ENCODE assay signal across 26 mouse cellular contexts in genomic region chr7:19100290-19100689, GRCm38 (mm10). TPM values are rescaled to one million over a fixed set of nuclear protein-coding genes. Genes with fewer than 3 reads are reported as not detected.
"Had no signal": no experiment of that assay in that cellular context is flagged by ENCODE, and none has a peak within 500 bp of the region (broad histone marks: within the 10 kb centered on the region; RNA-seq: fewer than 3 reads in every experiment).

No protein-coding gene starts in this region.

- H3K9ac ChIP-seq: heart, embryonic 13.5 days; heart, embryonic 15.5 days; hindbrain, embryonic 12.5 days; hindbrain, embryonic 14.5 days; intestine, embryonic 15.5 days; limb, embryonic 12.5 days; liver, embryonic 14.5 days had no signal

- H3K9me3 ChIP-seq: heart, embryonic 15.5 days; hindbrain, embryonic 10.5 days; hindbrain, embryonic 12.5 days; intestine, embryonic 15.5 days; limb, embryonic 10.5 days; limb, embryonic 12.5 days had no signal

- H3K36me3 ChIP-seq: hindbrain, embryonic 12.5 days had no signal

- H3K27me3 ChIP-seq: heart, embryonic 13.5 days; heart, embryonic 15.5 days; intestine, embryonic 15.5 days; limb, embryonic 12.5 days had no signal

- H3K4me2 ChIP-seq: heart, embryonic 11.5 days; heart, embryonic 13.5 days; heart, embryonic 15.5 days; hindbrain, embryonic 12.5 days; hindbrain, embryonic 14.5 days; intestine, embryonic 15.5 days; limb, embryonic 12.5 days; liver, embryonic 11.5 days had no signal

- H3K27ac ChIP-seq: heart, adult 2 months; heart, embryonic 13.5 days; heart, embryonic 15.5 days; hindbrain, embryonic 10.5 days; hindbrain, embryonic 12.5 days; hindbrain, embryonic 14.5 days; intestine, embryonic 15.5 days; layer of hippocampus, adult 2 months; left cerebral cortex, adult 2 months; limb, embryonic 10.5 days; limb, embryonic 12.5 days; liver, embryonic 14.5 days had no signal

- DNase-seq: gastrocnemius, postnatal 14 days; heart, adult 2 months; heart, postnatal 14 days; heart, postnatal 36 days; kidney, adult 18-20 months; kidney, adult 8-10 months; kidney, postnatal 10 days; kidney, postnatal 25 days; kidney, postnatal 4 days had no signal

- ATAC-seq: hindbrain, embryonic 16.5 days; inflammation-experienced regulatory T-cells, adult 6 months; intestine, embryonic 15.5 days; intestine, postnatal 0 days had no signal

- H3K4me3 ChIP-seq: heart, adult 2 months; heart, embryonic 13.5 days; heart, embryonic 15.5 days; hindbrain, embryonic 10.5 days; hindbrain, embryonic 12.5 days; intestine, embryonic 15.5 days; layer of hippocampus, adult 2 months; left cerebral cortex, adult 2 months; limb, embryonic 10.5 days; limb, embryonic 12.5 days had no signal

RNA-seq across cellular contexts. Expression of gene Dmpk, which starts 16.6 kb away (rescaled TPM):
- polyA plus RNA-seq: inflammation-experienced regulatory T-cells, adult 6 months had no signal

RNA-seq across cellular contexts. Expression of gene Gm4969, which starts 17.9 kb away (rescaled TPM):
- total RNA-seq: gastrocnemius, adult 8-10 months; gastrocnemius, postnatal 14 days; heart, adult 2 months; heart, postnatal 36 days had no signal
- polyA plus RNA-seq: heart, adult 2 months had no signal
